Mouse (Mus musculus) CD4-positive, CD25-positive, alpha-beta regulatory T cell, adult 9 weeks (primary cell): ENCODE data around the gene E130309D02Rik. TPM values are rescaled to one million over a fixed set of nuclear protein-coding genes. Genes with fewer than 3 reads are reported as not detected.

ENCODE experiments used
- polyA plus RNA-seq: library from polyadenylated mRNA; unstranded; fragments of 100-300 nt; shearing (Covaris generic); gene quantifications from one replicate; pipeline ENCODE4 v1.2.1, GENCODE M21; 2017

The E130309D02Rik gene
- polyA plus RNA-seq, result 4.3 TPM

DNA sequence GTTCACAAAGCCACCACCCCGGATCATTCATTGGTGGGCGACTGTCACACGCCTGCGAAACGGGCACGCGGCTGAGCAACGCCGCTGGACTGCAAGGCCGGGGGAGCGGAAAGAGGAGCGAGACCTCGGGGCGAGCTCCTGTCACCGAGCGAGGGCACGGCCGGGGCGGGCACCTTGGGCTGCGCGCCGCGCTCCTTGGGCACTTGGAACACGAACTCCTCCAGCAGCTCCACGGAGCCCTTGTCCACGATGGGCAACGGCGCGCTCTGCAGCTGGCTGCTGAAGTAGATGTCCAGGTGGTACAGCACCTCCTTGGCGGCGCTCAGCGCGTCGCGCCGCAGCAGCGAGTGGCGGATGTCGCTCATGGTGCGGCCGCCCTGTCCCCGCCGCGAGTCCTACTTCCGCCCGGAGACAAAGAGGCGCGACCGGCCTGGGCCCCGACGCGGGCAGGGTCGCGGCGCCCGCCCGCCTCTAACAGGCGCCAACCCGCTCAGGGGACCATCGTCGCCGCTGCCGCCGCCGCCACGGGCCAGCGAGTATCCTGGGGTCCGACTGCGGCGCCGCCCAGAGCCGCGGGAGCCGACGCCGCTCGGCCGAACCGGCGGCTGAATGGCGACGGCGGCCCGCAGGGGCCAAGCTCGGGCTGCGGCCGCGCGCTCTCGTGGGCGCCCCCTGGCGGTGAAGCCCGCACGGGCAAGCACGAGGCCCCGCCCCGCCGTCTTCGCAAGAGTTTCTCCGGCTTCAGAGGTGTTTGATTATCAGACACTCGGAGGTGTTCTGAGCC is at the start of gene E130309D02Rik:
TSS of gene E130309D02Rik (minus strand) at position 631 of the 784 bp plus-strand sequence.

DNA sequence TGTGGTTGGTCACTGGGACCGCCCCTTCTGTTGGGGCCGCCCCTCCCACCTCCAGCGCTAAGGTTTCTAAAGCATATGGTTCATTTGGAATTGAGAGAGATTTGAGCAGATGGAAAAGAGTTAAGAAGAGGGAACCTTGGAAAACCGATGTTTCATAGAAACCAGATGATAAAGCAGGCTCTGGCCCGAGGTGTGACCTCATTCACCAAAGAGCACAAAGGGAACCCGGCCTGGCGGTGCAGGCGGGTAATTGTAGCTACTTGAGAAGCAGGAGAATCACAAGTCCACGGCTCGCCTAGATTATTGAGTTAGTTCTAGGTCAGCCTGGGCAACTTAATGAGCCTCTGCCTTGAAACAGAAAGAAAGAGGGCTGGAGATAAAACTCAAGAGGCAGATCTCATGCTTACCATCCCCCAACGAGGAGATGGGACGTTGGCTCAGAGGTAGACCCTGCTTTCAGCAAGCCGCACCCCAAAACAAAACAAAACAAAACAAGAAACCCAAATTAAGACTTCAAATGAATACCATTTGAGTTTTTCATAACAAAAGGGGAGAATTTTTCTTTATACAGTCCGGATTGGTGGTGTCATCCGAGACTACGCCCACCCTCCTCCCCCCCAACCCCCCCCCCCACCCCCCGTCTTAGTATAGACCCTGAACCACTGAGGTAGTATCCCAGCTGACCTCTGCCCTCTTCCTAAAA is 41.7 kb upstream of the E130309D02Rik start, which contains the start of gene Grid2ip:
TSS of gene Grid2ip (plus strand) at position 653 of the 703 bp plus-strand sequence.

DNA sequence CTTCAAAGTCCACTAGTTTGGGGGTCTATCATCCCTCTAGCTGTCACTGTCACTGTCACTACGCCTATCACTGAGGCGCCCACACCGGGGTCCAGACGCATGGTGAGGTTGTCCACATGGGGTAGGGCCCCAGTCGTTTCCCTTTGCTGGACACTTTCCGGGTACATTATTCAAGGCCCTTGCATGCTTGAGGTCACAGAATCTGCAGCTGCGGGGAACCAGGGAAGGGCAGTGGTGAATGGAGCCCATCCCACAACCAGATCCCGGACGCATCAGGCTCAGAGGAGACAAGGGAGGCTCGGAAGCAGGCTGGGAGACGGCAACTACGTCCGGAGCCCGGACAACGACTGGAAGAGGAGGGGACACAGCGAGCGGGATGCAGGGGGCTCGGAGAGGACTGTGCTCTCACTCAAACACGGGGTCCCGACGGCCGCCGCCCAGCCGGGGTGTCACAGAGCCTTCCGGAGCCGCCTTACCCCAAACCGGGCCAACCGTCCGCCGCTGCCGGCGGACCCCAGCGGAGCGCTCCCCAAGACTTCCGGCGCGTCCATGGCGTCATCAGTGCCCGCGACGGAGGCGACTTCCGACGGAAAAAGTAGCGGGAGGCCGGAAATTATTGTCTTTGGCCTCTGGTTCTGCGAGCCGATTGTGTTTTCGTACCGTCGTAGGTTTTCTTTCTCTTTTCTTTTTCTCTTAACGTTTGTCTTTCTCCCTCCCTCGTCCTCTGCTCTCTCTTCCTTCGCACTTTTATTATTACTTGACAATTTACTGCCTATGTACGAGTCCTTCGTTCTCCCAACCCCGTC is 13.7 kb upstream of the E130309D02Rik start, which contains the start of gene Zdhhc4:
TSS of gene Zdhhc4 (minus strand) at position 567 of the 806 bp plus-strand sequence.

DNA sequence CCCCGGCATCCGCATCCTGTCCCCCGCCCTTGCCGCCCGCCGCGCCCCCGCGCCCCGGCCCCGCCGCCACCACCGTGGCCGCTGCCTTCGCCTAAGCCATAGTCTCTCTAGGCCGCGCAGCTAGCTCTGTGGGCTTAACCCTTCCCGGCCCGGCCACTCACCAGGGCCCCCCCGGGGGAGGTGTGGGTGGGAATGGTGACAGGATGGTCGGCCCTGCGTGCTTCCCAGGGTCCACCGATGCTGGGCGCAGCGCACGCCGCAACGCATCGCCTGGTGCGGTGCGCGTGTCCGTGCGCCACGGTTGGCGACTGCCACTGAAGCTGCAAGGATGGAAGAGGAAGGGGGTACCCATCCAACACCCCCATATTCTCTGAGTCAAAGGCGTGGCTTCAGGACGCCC is 21.8 kb downstream of the E130309D02Rik start, which contains the start of gene Zfp853:
TSS of gene Zfp853 (minus strand) at position 220 of the 400 bp plus-strand sequence.

DNA sequence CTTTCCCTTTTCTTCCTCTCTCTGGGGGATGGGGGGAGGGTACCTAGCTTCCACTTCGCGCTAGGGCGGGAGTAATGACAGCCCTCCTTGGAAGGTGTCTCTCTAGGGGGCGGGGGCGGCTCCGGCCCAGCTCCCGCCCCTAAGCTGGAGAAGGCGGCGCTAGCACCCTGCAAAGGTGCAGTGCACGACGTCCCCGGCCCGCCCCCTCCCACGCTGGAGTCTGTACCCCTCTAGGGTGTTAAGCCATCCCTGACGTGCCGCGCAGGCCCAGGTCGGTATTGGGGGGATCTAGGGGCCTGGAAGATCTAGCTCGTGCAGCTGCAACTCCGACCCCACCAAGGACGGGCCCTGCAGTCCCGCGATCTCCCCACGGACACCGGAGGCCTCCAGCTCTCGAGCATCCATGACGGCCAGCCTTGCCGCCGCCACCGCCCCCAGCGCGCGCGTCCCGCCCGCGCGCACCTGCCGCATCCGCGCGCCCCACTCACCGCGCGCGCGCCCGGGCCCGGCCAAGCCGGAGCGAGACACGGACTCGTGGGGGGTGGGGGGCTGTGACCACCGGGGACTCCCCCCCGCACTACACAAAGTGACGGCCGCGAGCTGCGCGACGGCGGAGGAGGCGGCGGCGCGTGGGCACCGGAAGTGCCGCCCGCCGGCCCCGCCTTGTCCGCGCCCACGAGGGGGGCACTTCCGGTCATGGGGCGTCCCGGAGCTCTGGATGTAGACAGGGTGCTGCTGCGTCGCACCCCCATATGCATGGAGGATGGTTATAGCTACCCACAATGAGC is 45.6 kb downstream of the E130309D02Rik start, which contains the start of gene Zfp316:
TSS of gene Zfp316 (minus strand) at position 660 of the 788 bp plus-strand sequence.

Other genes with a start within 250 kb of the E130309D02Rik start
- 47.9 TPM for gene Rnf216, start 202.4 kb downstream of the E130309D02Rik start, polyA plus RNA-seq
- gene Olfr718-ps1, start 167.8 kb downstream of the E130309D02Rik start, polyA plus RNA-seq, result 0.10 TPM
- 18.4 TPM for gene Rbak, start 134.6 kb downstream of the E130309D02Rik start, polyA plus RNA-seq
- not detected for gene Spdye4b, start 134.3 kb downstream of the E130309D02Rik start, polyA plus RNA-seq
- not detected for gene Spdye4a, start 88.5 kb downstream of the E130309D02Rik start, polyA plus RNA-seq
- gene Zfp12, start 80.2 kb downstream of the E130309D02Rik start, polyA plus RNA-seq, result 7.7 TPM
- 0.11 TPM for gene Zfp316, start 45.3 kb downstream of the E130309D02Rik start, polyA plus RNA-seq
- not detected for gene Zfp853, start 21.7 kb downstream of the E130309D02Rik start, polyA plus RNA-seq
- 118 TPM for gene Zdhhc4, start 13.9 kb upstream of the E130309D02Rik start, polyA plus RNA-seq
- gene Grid2ip, start 42.0 kb upstream of the E130309D02Rik start, polyA plus RNA-seq, result not detected
- 26.5 TPM for gene Kdelr2, start 88.5 kb upstream of the E130309D02Rik start, polyA plus RNA-seq
- gene Daglb, start 149.2 kb upstream of the E130309D02Rik start, polyA plus RNA-seq, result 14.8 TPM
- 20.4 TPM for gene Rac1, start 212.7 kb upstream of the E130309D02Rik start, polyA plus RNA-seq